Mouse (Mus musculus) heart, postnatal 0 days (tissue): ENCODE measurements around the gene Pank4.

Source experiments
- CTCF ChIP-seq: IDR thresholded peaks from 2 replicates; pipeline ENCODE4 v1.5.1; 2016; ENCODE audit warnings: antibody characterized with exemption, control low read depth, low read depth
- EP300 ChIP-seq: IDR thresholded peaks from 2 replicates; pipeline ENCODE4 v1.6.1; 2016; ENCODE audit warnings: antibody characterized with exemption, low read depth

DNA sequence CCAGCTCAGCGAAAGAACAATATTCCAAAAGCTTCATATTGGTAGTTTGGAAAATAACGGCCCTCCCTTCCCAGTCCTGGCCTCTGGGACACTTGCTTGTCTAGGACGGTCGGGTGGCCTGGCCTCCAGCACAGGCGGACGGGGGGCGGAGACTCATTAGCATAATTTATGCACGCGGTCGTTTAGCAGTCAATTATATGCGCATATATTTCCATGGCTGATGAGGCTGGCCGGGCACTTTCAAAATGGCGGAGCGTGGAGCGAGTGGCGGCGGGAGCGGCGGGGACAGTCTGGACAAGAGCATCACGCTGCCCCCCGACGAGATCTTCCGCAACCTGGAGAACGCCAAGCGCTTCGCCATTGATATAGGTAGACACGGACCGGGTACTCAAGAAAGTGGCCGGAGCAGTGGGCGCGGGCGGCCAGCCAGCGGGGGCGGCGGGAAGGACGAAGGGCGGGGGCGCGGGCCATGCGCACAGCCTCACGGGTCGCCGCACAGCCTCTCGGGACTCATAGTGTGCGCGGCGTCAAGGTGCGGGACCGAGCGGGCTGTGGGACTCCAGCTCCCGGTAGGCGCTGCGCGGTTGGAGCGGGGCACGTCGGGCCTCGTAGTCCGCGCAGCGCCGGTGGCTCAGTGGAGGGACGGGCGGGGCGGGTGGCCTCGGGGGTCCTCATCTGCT, at the start of gene Pank4:
- TF ChIP-seq CTCF (no peak), EP300 (peak; percentile 71; the same call in 1 of the 2 replicates)
